Mouse (Mus musculus) monocyte, adult 2 months (primary cell): ENCODE measurements at regions not wholly inside any gene's neighbourhood (a gene's known extent, or its start where the extent isn't known, plus 50 kb on each side); places are given as distances from the start of the nearest gene placed in this dataset.
"Not testable (repeated sequence)": the region's sequence is repeated elsewhere in the genome, so short reads cannot be mapped to it uniquely, and the experiment has no call there.

Source experiments
- DNase-seq, 2 experiments: peaks; one replicate each; pipeline ENCODE4 v3.0.0; 2022; ENCODE audit warnings: low spot score in 2 of 2, low read depth in 1 of 2

DNA sequence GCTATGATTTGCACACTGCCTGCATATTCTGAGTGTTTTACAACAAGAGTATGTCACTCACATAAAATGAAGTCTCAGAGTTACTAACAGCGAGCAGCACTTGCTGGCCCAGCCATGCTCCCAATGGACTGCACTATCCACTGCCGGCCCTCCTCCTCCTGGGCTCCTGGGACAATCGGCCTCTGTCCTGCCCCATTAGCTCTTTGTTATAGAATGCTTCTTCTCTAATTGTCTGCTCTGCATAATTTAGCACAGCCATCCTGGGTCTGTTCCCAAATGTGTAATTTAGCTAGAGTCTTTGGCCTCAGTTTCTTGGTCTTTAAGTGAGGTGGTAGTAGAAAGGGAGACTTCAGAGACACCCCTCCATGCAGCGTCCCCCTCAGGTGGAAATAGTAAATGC, 426.2 kb downstream of the Ptpru start:
- DNase-seq, result no peak

GRCm38 (mm10) chr4:131413380-131413779, 424.7 kb downstream of the Ptpru start:
- no peak for DNase-seq

GRCm38 (mm10) chr4:131415453-131415852, 422.6 kb downstream of the Ptpru start:
- DNase-seq, result no peak

DNA sequence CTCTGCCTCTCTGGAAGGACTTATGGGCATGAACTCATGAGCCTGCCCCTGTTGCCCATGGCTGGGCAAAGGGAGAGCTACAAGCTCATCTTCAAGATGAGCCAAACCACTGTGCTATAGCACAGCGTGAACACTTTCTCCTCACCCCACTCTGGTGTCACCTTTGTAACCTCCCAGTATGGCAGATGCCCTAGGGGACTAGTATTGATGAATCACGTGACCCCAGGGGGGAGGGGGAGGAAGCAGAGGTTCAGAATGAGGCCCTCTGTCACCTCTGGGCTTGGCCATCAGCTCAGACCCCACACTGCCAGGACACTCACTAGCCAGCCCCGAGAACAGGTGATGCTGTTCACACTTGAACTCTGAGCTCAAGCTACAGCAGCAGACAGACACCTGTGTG, 421.9 kb downstream of the Ptpru start:
- DNase-seq, result no peak

DNA sequence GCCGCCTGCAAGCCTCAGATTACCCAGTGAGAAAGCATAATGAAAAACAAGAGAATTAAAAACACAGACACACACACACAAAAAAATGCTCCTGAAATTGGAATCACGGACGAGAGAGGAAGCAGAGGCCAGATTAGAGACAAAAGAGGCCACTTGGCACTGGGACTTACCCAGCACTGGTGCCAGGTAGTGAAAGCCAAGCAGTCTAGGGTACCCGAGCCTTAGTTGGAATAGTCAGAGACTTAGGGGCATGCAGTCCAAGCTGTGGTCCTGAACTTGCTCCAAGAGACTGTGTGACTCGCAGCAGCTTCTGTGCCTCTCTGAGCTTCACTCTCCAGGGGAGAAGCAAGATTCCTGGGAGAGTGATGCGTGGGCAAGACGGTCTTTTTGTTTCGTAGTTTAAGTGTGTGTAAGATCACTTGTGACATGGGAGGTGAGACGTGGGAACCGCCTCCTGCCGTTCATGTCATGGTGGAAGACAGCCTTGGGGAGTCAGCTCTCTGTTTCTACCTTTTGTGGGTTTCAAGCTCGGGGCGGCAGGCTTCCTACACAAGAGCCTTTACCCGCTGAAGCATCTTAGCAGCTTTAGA, 420.8 kb downstream of the Ptpru start:
- DNase-seq, result no peak

- no peak for DNase-seq
Observed at GRCm38 (mm10) chr4:131425311-131425710, 412.8 kb downstream of the Ptpru start.

GRCm38 (mm10) chr4:131427871-131428270, 410.2 kb downstream of the Ptpru start:
- no peak for DNase-seq

DNA sequence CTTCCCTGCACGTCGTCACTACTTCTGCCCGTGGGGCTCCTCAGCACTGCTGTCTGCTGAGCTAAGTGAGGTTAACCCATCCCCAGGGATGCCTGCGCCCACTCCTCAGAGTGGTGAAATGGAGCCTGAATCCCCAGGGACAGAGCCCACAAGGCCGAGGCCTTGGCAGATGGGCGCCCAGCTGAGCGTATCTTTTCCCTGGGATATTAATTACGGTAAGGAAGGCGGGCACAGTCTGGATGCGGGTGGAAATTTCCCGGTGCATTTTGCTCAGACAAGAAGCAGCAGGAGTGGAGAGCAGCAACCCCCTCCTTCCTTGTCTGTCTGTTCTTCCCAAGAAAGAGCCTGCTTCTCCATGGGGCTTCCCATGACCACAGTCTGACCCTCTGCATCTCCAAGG, 408.7 kb downstream of the Ptpru start:
- no peak for DNase-seq

- DNase-seq, result no peak
Observed at GRCm38 (mm10) chr4:131430420-131430819, 407.7 kb downstream of the Ptpru start.

- no peak for DNase-seq
Observed at GRCm38 (mm10) chr4:131431188-131431587, 406.9 kb downstream of the Ptpru start.

DNA sequence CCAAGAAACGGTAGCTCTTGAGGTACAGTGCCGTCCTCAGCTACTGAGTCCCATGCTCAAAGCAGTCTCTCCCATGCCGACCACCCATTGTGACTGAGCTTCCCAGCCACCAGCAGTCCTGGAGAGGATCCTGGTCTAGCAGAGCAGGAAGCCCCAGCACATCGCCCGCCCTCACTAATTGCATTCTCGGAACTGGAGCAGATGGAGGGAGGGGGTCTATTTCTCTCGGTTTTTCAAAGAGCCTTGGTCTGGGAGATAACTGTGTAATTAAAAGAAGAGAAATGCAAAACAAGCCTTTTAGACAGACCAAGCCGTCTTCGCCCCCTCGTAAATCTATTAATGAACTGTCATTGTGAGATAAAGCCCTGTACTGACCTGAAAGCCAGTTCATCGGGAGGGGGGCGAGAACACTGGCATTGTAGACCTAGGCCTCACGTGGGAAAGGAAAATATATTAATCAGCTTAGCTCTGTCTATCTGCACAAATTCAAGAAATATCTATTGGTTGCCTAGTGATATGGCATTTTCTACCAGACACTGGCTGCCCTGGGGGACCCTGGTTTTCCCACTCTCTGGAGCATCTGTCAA, 405.4 kb downstream of the Ptpru start:
- no peak for DNase-seq

- DNase-seq, result no peak
Observed at GRCm38 (mm10) chr4:131435222-131435621, 402.9 kb downstream of the Ptpru start.

- DNase-seq, result no peak
Observed at GRCm38 (mm10) chr4:131438403-131438802, 399.7 kb downstream of the Ptpru start.

DNA sequence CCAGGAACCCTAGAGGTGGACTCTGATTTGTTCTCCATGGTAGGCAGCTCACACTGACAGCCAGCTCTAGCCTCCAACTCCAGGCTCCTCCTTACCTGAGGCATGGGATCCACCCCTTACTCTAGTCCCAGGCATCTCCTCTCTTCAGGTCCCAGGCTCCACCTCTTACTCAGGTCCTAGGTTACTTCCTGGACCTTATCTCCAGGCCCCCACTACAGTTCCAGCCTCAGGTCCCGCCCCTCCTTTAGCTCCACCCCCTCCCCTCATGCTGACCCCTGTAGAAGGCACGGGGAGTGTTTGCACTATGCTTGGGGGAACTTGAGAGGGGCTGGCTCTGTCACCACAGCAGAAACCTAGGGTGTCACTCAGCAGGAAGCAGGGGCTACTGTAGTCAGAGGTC, 399.2 kb downstream of the Ptpru start:
- DNase-seq, result no peak

GRCm38 (mm10) chr4:131440845-131441244, 397.2 kb downstream of the Ptpru start:
- no peak for DNase-seq

GRCm38 (mm10) chr4:131443518-131443917, 394.6 kb downstream of the Ptpru start:
- DNase-seq, result no peak

- DNase-seq, result not testable (repeated sequence)
Observed at GRCm38 (mm10) chr4:131450296-131450695, 387.8 kb downstream of the Ptpru start.

DNA sequence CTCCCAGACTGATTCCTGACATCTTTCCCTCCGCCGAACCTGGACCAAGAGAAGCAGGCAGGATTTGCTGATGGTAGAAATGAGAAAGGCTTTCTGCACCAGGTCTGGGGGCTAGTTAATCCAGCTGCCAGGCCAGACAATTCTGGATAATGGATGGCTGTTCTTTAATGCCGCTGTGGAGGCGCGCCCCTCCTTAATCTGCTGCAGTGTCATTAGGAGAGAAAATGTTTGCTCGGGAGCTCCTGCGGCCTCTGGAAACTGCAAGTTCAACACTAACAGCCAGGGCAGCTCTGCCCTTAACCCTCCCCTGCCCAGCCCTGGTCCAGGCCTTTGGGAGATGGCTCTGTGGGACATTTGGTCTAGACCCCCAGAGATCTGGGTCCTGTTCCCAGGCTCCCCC, 380.5 kb downstream of the Ptpru start:
- DNase-seq, result no peak

DNA sequence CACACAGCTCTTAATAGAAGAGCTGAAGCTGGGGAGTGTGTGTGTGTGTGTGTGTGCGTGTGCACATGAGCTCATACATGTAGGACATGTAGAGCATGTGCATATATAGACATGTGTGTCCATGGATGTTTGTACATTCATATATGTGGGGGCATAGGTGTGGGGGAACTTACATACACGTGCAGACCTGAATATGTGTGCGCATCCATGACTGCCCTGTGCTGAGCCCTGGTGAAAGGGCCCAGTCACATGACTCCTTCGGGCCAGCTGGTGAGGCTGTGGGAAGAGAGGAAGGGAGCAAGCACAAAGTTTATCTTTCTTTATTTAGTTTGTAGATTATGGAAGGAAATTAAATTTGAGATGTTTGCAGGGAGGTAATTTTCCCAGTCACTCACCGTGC, 378.3 kb downstream of the Ptpru start:
- DNase-seq, result no peak

DNA sequence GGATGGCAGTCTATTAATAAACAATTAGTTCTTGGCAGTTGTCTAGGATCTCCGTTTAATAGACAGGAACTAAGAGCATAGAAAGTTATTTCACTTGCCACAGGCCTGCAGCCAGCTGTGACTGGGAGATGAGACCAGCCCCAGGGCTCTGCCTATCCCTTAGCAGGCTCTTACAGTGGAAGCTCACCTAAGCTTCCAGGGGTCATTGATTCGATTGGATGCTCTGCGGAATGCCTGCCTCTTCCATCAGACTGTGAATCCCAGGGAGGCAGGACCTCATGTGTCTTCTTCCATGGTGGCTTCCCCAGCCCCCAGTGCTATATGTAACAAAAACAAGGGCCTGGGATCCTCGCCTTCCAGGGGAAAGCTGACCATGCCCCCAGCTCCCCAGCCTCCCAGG, 376.8 kb downstream of the Ptpru start:
- DNase-seq, result no peak

DNA sequence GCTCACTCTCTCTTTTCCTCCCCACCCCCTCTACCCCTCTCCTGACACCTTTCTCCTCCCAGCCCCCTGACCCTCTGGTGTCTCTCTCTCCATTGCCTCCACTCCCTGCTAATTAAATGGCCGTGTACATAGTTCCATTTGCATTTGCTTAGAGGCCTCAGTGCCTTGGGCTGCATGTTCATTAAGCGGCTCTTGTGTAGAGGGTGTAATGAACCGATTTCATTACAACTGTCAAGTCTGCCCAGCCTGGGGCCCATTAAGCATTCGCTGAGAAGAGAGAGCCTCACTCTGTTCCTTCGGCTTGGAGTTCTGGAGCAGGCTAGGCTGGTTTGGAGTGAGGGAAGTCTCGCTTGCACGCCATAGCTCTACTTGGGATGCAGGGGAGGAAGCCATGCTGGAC, 376.4 kb downstream of the Ptpru start:
- DNase-seq, result no peak

- DNase-seq, result no peak
Observed at GRCm38 (mm10) chr4:131475023-131475422, 363.1 kb downstream of the Ptpru start.

GRCm38 (mm10) chr4:131478923-131479322, 359.2 kb downstream of the Ptpru start:
- no peak for DNase-seq
